Mouse (Mus musculus) adipocyte (in vitro differentiated cells): ENCODE measurements around the gene Kcnj2.

Experiments used
- DNase-seq: peaks from one replicate; pipeline ENCODE4 v3.0.0-alpha.2; 2016; ENCODE audit warnings: low spot score

Gene Kcnj2

GRCm38 (mm10) chr11:111091117-111091516 lies 25.2 kb downstream of the Kcnj2 start:
- DNase-seq, result no peak

GRCm38 (mm10) chr11:111092967-111093366 lies 27.0 kb downstream of the Kcnj2 start:
- no peak for DNase-seq

GRCm38 (mm10) chr11:111096612-111097011 lies 30.6 kb downstream of the Kcnj2 start:
- no peak for DNase-seq

- no peak for DNase-seq
Observed at GRCm38 (mm10) chr11:111100131-111100530, 34.2 kb downstream of the Kcnj2 start.

GRCm38 (mm10) chr11:111100651-111101050 lies 34.7 kb downstream of the Kcnj2 start:
- DNase-seq, result no peak

GRCm38 (mm10) chr11:111101620-111102176 lies 35.7 kb downstream of the Kcnj2 start:
- DNase-seq, result no peak

GRCm38 (mm10) chr11:111104422-111104821 lies 38.5 kb downstream of the Kcnj2 start:
- DNase-seq, result no peak

GRCm38 (mm10) chr11:111108130-111108529 lies 42.2 kb downstream of the Kcnj2 start:
- DNase-seq, result no peak

- no peak for DNase-seq
Observed at GRCm38 (mm10) chr11:111121514-111121913, 55.5 kb downstream of the Kcnj2 start.

GRCm38 (mm10) chr11:111123324-111123723 lies 57.4 kb downstream of the Kcnj2 start:
- no peak for DNase-seq

GRCm38 (mm10) chr11:111125963-111126362 lies 60.0 kb downstream of the Kcnj2 start:
- no peak for DNase-seq
